Mouse (Mus musculus): ENCODE results near the gene Chd4.

- TF ChIP-seq POLR2A (IDR thresholded peaks at IDR 0.05; ENCODE audit: borderline replicate concordance, extremely low read depth, low read depth, low read length) (no peak), CTCF (IDR thresholded peaks at IDR 0.05; ENCODE audit: insufficient read depth, low read length) (no peak)
Measured at GRCm38 (mm10) chr6:125142436-125142835, 46.7 kb downstream of the Chd4 start.
